Mouse (Mus musculus) heart, adult 11 months (tissue): ENCODE measurements around the gene Olfr1262.

Experiments used
- DNase-seq: peaks from one replicate; pipeline ENCODE4 v3.0.0; 2022

The Olfr1262 gene

GRCm38 (mm10) chr2:89999845-90000244, at the start of gene Olfr1262:
TSS of gene Olfr1262 (plus strand) at chr2:90000145.
- no peak for DNase-seq

GRCm38 (mm10) chr2:89974184-89974583, 25.8 kb upstream of the Olfr1262 start, which contains the start of gene Olfr1260:
TSS of gene Olfr1260 (plus strand) at chr2:89974340.
- DNase-seq: no peak

GRCm38 (mm10) chr2:89977709-89978108, 22.2 kb upstream of the Olfr1262 start:
- DNase-seq: no peak

GRCm38 (mm10) chr2:89990921-89991320, 9.0 kb upstream of the Olfr1262 start, which contains the start of gene Olfr1261:
TSS of gene Olfr1261 (plus strand) at chr2:89991221.
- DNase-seq: no peak

- no peak for DNase-seq
These were observed 11.9 kb downstream of the Olfr1262 start, which contains the start of gene Olfr1263 for GRCm38 (mm10) chr2:90011831-90012230. TSS of gene Olfr1263 (plus strand) at chr2:90012131.

GRCm38 (mm10) chr2:90025477-90025876, 25.5 kb downstream of the Olfr1262 start, which contains the start of gene Olfr1264:
TSS of gene Olfr1264 (minus strand) at chr2:90025577.
- no peak for DNase-seq

GRCm38 (mm10) chr2:90035037-90035436, 35.1 kb downstream of the Olfr1262 start, which contains the start of gene Olfr1265:
TSS of gene Olfr1265 (plus strand) at chr2:90035337.
- DNase-seq: no peak
